In the genomic region with DNA sequence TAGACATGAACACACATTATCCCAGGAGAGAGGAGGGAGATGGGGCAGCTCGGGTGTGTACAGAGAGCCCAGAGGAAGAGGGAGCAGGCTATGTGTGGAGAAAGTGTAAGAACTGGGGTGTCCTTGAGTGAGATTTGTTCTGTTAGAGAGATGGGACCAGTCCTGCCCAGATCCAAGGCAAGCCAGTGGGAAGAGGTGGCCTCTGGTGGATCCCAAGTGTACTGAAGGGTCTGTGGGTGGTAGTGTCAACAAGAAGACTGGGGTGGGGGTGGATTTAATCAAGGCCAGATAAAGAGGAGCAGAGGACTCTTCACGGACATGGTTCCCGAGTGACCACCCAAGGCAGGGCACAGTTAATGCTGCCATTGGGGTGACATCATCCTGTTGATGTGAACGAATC, we compare ENCODE assay signal across 15 mouse cellular contexts. TPM values are rescaled to one million over a fixed set of nuclear protein-coding genes. Genes with fewer than 3 reads are reported as not detected.
A peak's percentile ranks its signal among the peaks of the same experiment; 100 is the strongest.
DNase-seq lines count a peak whose midpoint lies in the region; ATAC-seq and TF ChIP-seq lines count a peak whose summit lies in the region.
"Had no signal": no experiment of that assay in that cellular context is flagged by ENCODE, and none has a peak within 500 bp of the region (broad histone marks: within the 10 kb centered on the region; RNA-seq: fewer than 3 reads in every experiment).

No protein-coding gene starts in this region.

- TF ChIP-seq CTCF in kidney, postnatal 0 days (IDR thresholded peaks at IDR 0.05; ENCODE audit: low read depth): peak; percentile 45; the same call in 1 of the 2 replicates
- TF ChIP-seq CTCF in ES-Bruce4 (IDR thresholded peaks at IDR 0.05; ENCODE audit: low read depth, low read length): no peak

- no peaks in the 10 kb centered on the region for H3K27me3 ChIP-seq in heart, embryonic 14.5 days (ENCODE audit: control insufficient read depth, insufficient read depth, low read length)
- no peaks in the 10 kb centered on the region for H3K27me3 ChIP-seq in heart, embryonic 11.5 days (ENCODE audit: control insufficient read depth, insufficient read depth, low read length)
- no peaks in the 10 kb centered on the region for H3K27me3 ChIP-seq in kidney, postnatal 0 days (ENCODE audit: insufficient read depth, low read length)
- no peaks in the 10 kb centered on the region for H3K27me3 ChIP-seq in ES-Bruce4 (ENCODE audit: control insufficient read depth, insufficient read depth, low read length, poor library complexity, severe bottlenecking)
- H3K27me3 ChIP-seq: hindbrain, embryonic 12.5 days; limb, embryonic 15.5 days; midbrain, embryonic 15.5 days had no signal

- no peak overlapping the region for H3K4me3 ChIP-seq in heart, embryonic 14.5 days (ENCODE audit: control insufficient read depth in 1 of 2, insufficient read depth in 1 of 2, low read depth in 1 of 2, low read length in 2 of 2)
- H3K4me3 ChIP-seq in heart, embryonic 11.5 days (ENCODE audit: low read depth, low read length): no peak overlapping the region
- H3K4me3 ChIP-seq in kidney, postnatal 0 days (replicated peaks; ENCODE audit: low read depth, low read length): no peak overlapping the region
- no peak overlapping the region for H3K4me3 ChIP-seq in ES-Bruce4 (ENCODE audit: low read depth, low read length)
- H3K4me3 ChIP-seq: hindbrain, embryonic 12.5 days; limb, embryonic 15.5 days; midbrain, embryonic 15.5 days had no signal

- ATAC-seq in heart, embryonic 14.5 days (ENCODE audit: insufficient number of reproducible peaks, insufficient read depth, low FRiP score, low read depth): no peak
- no peak for ATAC-seq in heart, embryonic 11.5 days (replicated peaks; ENCODE audit: insufficient number of reproducible peaks, low FRiP score, low TSS enrichment)
- ATAC-seq in kidney, postnatal 0 days (replicated peaks; ENCODE audit: low FRiP score, low read depth): no peak
- ATAC-seq: forebrain, embryonic 14.5 days; midbrain, embryonic 15.5 days had no signal

- WGBS in heart, embryonic 14.5 days: 45% methylated on average over 4 of the region's 4 CpGs
- WGBS in heart, embryonic 11.5 days (ENCODE audit: insufficient replicate concordance): 42% methylated on average over 4 of the region's 4 CpGs
- 80% methylated on average over 4 of the region's 4 CpGs for WGBS in kidney, postnatal 0 days

- H3K36me3 ChIP-seq in heart, embryonic 14.5 days (ENCODE audit: control insufficient read depth, insufficient read depth, low read length): peaks cover 83% of the 10 kb centered on the region
- peaks cover 16% of the 10 kb centered on the region for H3K36me3 ChIP-seq in heart, embryonic 11.5 days (ENCODE audit: control insufficient read depth, insufficient read depth, low read length)
- peaks cover 41% of the 10 kb centered on the region for H3K36me3 ChIP-seq in kidney, postnatal 0 days (ENCODE audit: insufficient read depth, low read length)
- no peaks in the 10 kb centered on the region for H3K36me3 ChIP-seq in ES-Bruce4 (ENCODE audit: control insufficient read depth, insufficient read depth, low read length, poor library complexity, severe bottlenecking)
- H3K36me3 ChIP-seq: G1E had no signal

- H3K9me3 ChIP-seq in heart, embryonic 14.5 days (ENCODE audit: control insufficient read depth, low read length): no peaks in the 10 kb centered on the region
- no peaks in the 10 kb centered on the region for H3K9me3 ChIP-seq in heart, embryonic 11.5 days (replicated peaks; ENCODE audit: control insufficient read depth, low read length)
- no peaks in the 10 kb centered on the region for H3K9me3 ChIP-seq in kidney, postnatal 0 days (replicated peaks; ENCODE audit: low read length)
- H3K9me3 ChIP-seq in ES-Bruce4 (replicated peaks; ENCODE audit: control insufficient read depth, insufficient read depth, low read length, poor library complexity, severe bottlenecking): no peaks in the 10 kb centered on the region
- H3K9me3 ChIP-seq: G1E; hindbrain, embryonic 12.5 days; limb, embryonic 15.5 days; midbrain, embryonic 15.5 days had no signal

- H3K9ac ChIP-seq in heart, embryonic 14.5 days (ENCODE audit: low read length): no peak overlapping the region
- no peak overlapping the region for H3K9ac ChIP-seq in heart, embryonic 11.5 days (ENCODE audit: low read depth, low read length)
- no peak overlapping the region for H3K9ac ChIP-seq in kidney, postnatal 0 days (ENCODE audit: low read depth, low read length)
- no peak overlapping the region for H3K9ac ChIP-seq in ES-Bruce4 (ENCODE audit: low read depth, poor library complexity, severe bottlenecking)
- H3K9ac ChIP-seq: hindbrain, embryonic 12.5 days; limb, embryonic 15.5 days; midbrain, embryonic 15.5 days had no signal

- H3K4me2 ChIP-seq in heart, embryonic 14.5 days (ENCODE audit: low read length): no peak overlapping the region
- H3K4me2 ChIP-seq in heart, embryonic 11.5 days: no peak overlapping the region
- H3K4me2 ChIP-seq in kidney, postnatal 0 days (ENCODE audit: low read length): no peak overlapping the region
- H3K4me2 ChIP-seq: hindbrain, embryonic 12.5 days; limb, embryonic 15.5 days; midbrain, embryonic 15.5 days had no signal

- TF ChIP-seq EP300 in ES-Bruce4 (IDR thresholded peaks at IDR 0.05; ENCODE audit: insufficient read depth, low read depth, low read length): no peak

- DNase-seq in kidney, postnatal 0 days (ENCODE audit: low spot score): no peak
- DNase-seq in kidney, adult 11 months: no peak
- peak; percentile 37 for DNase-seq in adipocyte (ENCODE audit: low spot score)
- no peak for DNase-seq in retina, embryonic 14.5 days (ENCODE audit: low spot score)
- DNase-seq: cerebellum, adult 11 months; cerebellum, postnatal 36 days; right cerebral cortex, adult 18-20 months had no signal

- no peak for TF ChIP-seq POLR2A in ES-Bruce4 (IDR thresholded peaks at IDR 0.05; ENCODE audit: insufficient read depth, low read length)

- peak overlapping the region; percentile 6 to 57; a peak in 3 of 4 replicates for H3K27ac ChIP-seq in heart, embryonic 14.5 days (replicated peaks in 1 of 2; ENCODE audit: control insufficient read depth in 1 of 2, insufficient read depth in 1 of 2, low read depth in 2 of 2, low read length in 2 of 2)
- no peak overlapping the region for H3K27ac ChIP-seq in heart, embryonic 11.5 days (ENCODE audit: low read depth, low read length)
- peak overlapping the region; percentile 60; the same call in 1 of the 2 replicates for H3K27ac ChIP-seq in kidney, postnatal 0 days
- peak overlapping the region; percentile 76; the same call in 1 of the 2 replicates for H3K27ac ChIP-seq in ES-Bruce4 (ENCODE audit: insufficient read depth, low read length)
- H3K27ac ChIP-seq: hindbrain, embryonic 12.5 days; midbrain, embryonic 15.5 days had no signal

- H3K4me1 ChIP-seq in heart, embryonic 14.5 days (ENCODE audit: control insufficient read depth in 2 of 2, insufficient read depth in 2 of 2, low read length in 2 of 2): peaks cover 44 to 51% of the 10 kb centered on the region in 2 experiments
- H3K4me1 ChIP-seq in heart, embryonic 11.5 days (ENCODE audit: control insufficient read depth, insufficient read depth, low read length): peaks cover 46% of the 10 kb centered on the region
- H3K4me1 ChIP-seq in kidney, postnatal 0 days (replicated peaks; ENCODE audit: insufficient read depth, low read length): peaks cover 7% of the 10 kb centered on the region; the same call in 1 of the 2 replicates
- peaks cover 3% of the 10 kb centered on the region for H3K4me1 ChIP-seq in ES-Bruce4 (ENCODE audit: control insufficient read depth, insufficient read depth, low read length)
- H3K4me1 ChIP-seq: midbrain, embryonic 15.5 days had no signal

RNA-seq across cellular contexts. Expression of a gene that starts 54.3 kb away (rescaled TPM):
- 24.8 and 27.3 TPM in 2 replicates for polyA plus RNA-seq in heart, embryonic 14.5 days (2014; fragmentation: Nextera tagmentation; extraction: Ambion mirVana)
- polyA plus RNA-seq in heart, embryonic 11.5 days (2014; fragmentation: Nextera tagmentation; extraction: Ambion mirVana): 19.9 and 24.8 TPM in 2 replicates
- polyA plus RNA-seq in kidney, postnatal 0 days (2015; fragmentation: Nextera tagmentation; extraction: Ambion mirVana): 19.1 and 19.7 TPM in 2 replicates
- 31.7 and 33.8 TPM in 2 replicates for polyA plus RNA-seq in ES-Bruce4 (2011; ENCODE audit: insufficient read depth, insufficient read length, low read depth, missing spikeins)
- polyA plus RNA-seq: G1E had no signal
